Mouse (Mus musculus): ENCODE data around the gene Itga5.

- no peak for TF ChIP-seq CTCF (IDR thresholded peaks at IDR 0.05; ENCODE audit: insufficient read depth, low read length)
- TF ChIP-seq POLR2A (IDR thresholded peaks at IDR 0.05; ENCODE audit: borderline replicate concordance, extremely low read depth, low read depth, low read length) = no peak
These were observed 30.9 kb downstream of the Itga5 start for GRCm38 (mm10) chr15:103335488-103336235.

All from lung, adult 2 months (tissue).